Mouse (Mus musculus) embryonic facial prominence, embryonic 13.5 days (tissue): ENCODE data around the gene Phf19. TPM values are rescaled to one million over a fixed set of nuclear protein-coding genes. Genes with fewer than 3 reads are reported as not detected.

Source experiments
- ATAC-seq: fragments of 200-750 bp; cut with Nextera tagmentation; 2 replicates; pipeline ENCODE4 v1.8.0; 2017; ENCODE audit warnings: low read depth; ENCODE audit not compliant: insufficient number of reproducible peaks, insufficient read depth, low FRiP score, low TSS enrichment
- H3K27ac ChIP-seq: fragments of 300-500 bp; sonication (generic); 2 replicates; pipeline ENCODE4 v1.5.1; 2015; ENCODE audit warnings: moderate library complexity, mild to moderate bottlenecking, inconsistent platforms
- H3K27me3 ChIP-seq: fragments of 300-500 bp; sonication (generic); 2 replicates; pipeline ENCODE4 v1.6.1; 2015; ENCODE audit warnings: mild to moderate bottlenecking, inconsistent platforms
- H3K36me3 ChIP-seq: fragments of 300-500 bp; sonication (generic); 2 replicates; pipeline ENCODE4 v1.6.1; 2015; ENCODE audit warnings: mild to moderate bottlenecking, inconsistent platforms
- H3K4me1 ChIP-seq: fragments of 300-500 bp; sonication (generic); 2 replicates; pipeline ENCODE4 v1.6.1; 2015; ENCODE audit warnings: inconsistent platforms
- H3K4me2 ChIP-seq: fragments of 300-500 bp; sonication (generic); 2 replicates; pipeline ENCODE4 v1.6.1; 2015; ENCODE audit warnings: moderate library complexity, mild to moderate bottlenecking, inconsistent platforms
- H3K4me3 ChIP-seq: fragments of 300-500 bp; sonication (generic); 2 replicates; pipeline ENCODE4 v1.5.1; 2015; ENCODE audit warnings: mild to moderate bottlenecking, inconsistent platforms
- H3K9ac ChIP-seq: fragments of 300-500 bp; sonication (generic); 2 replicates; pipeline ENCODE4 v1.6.1; 2015; ENCODE audit warnings: mild to moderate bottlenecking, inconsistent platforms
- H3K9me3 ChIP-seq: fragments of 300-500 bp; sonication (generic); 2 replicates; pipeline ENCODE4 v1.6.1; 2016; ENCODE audit warnings: inconsistent platforms
- WGBS: fragments of 180-500 bp; shearing (Covaris S2); methylation state at CpG from one replicate; pipeline ENCODE4 v1.1.7; 2015; ENCODE audit warnings: mixed read lengths; 5-methylcytosine and 5-hydroxymethylcytosine counted together
- polyA plus RNA-seq: library from polyadenylated mRNA; unstranded; fragments of >200 nt; fragmentation: Nextera tagmentation; extraction: Ambion mirVana; gene quantifications from 2 replicates; pipeline ENCODE4 v1.2.1, GENCODE M21; 2015

Gene Phf19
- polyA plus RNA-seq, 1 experiment from 2014 or later: 3.5 TPM

DNA sequence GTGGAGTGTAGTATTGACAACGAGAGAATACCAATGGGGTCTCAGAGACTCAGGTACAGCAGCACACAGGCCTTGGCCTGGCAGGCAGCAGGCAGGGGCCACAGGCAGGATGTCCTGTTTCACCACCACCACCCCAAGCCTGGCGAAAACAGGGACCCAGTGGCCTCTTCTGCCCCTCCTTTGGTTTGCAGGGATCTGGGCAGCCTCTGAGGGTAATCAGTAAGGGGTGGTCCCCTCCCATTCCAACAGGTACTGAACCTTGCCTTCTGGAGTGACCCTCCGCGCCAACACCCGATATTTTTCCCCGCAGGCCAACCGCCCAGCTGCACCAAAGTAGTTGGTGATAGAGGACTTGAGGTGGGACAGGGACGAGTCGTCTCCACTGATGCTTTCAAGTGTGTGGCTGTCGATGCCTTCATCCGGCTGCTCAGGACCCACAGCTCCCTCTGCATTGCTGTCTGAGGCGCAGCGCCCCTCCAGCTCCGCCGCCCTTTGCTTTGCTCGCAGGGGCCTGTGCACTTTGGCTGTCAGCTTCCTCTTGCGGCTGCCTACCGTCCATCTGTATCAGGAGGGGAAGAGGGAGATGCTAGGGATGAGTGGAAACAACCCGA, 18.2 kb downstream of the Phf19 start:
- Histone ChIP-seq H3K4me3 (no peak overlapping the region), H3K36me3 (no peaks in the 10 kb centered on the region), H3K4me2 (no peak overlapping the region), H3K9me3 (no peaks in the 10 kb centered on the region), H3K27me3 (no peaks in the 10 kb centered on the region), H3K9ac (no peak overlapping the region), H3K27ac (no peak overlapping the region), H3K4me1 (no peaks in the 10 kb centered on the region)
- WGBS: 78% methylated on average over 19 of the region's 19 CpGs
- ATAC-seq: no peak

GRCm38 (mm10) chr2:34893950-34894349, 19.9 kb downstream of the Phf19 start:
- WGBS: 68% methylated on average over 5 of the region's 5 CpGs
- no peaks in the 10 kb centered on the region for H3K9me3 ChIP-seq
- no peaks in the 10 kb centered on the region for H3K4me1 ChIP-seq
- ATAC-seq: no peak
- no peaks in the 10 kb centered on the region for H3K36me3 ChIP-seq
- H3K27me3 ChIP-seq: no peaks in the 10 kb centered on the region
- no peak overlapping the region for H3K4me2 ChIP-seq
- H3K27ac ChIP-seq: no peak overlapping the region
- 0 out of 2 replicates have a peak overlapping the region, but pooled peaks have one; percentile 21 for H3K9ac ChIP-seq
- H3K4me3 ChIP-seq: no peak overlapping the region

DNA sequence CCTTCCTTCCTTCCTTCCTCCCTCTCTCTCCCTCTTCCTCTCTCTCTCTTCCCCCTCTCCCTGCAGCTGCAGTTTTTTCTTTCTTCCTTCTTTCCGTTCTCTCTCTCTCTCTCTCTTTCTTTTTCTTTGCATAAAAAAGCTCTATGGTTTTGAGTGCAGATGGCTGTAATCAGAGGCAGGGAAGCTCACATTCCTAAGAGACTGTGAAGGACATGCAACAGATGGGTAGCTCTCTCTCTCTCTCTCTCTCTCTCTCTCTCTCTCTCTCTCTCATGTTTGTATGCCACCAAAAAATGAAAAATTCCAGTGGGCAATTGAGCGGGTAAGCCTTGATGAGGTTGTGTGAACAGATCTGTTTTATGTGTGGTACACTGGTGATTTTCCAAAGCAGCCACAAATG, 29.6 kb downstream of the Phf19 start:
- Histone ChIP-seq H3K27ac (no peak overlapping the region), H3K27me3 (peaks cover 3% of the 10 kb centered on the region; the same call in 1 of the 2 replicates), H3K36me3 (no peaks in the 10 kb centered on the region), H3K4me1 (no peaks in the 10 kb centered on the region), H3K9ac (no peak overlapping the region), H3K9me3 (no peaks in the 10 kb centered on the region), H3K4me3 (no peak overlapping the region), H3K4me2 (no peak overlapping the region)
- no peak for ATAC-seq
- WGBS: 58% methylated on average over 2 of the region's 2 CpGs

GRCm38 (mm10) chr2:34883190-34883589, 30.6 kb downstream of the Phf19 start:
- Histone ChIP-seq H3K27ac (no peak overlapping the region), H3K9ac (no peak overlapping the region), H3K9me3 (no peaks in the 10 kb centered on the region), H3K4me3 (no peak overlapping the region), H3K4me1 (no peaks in the 10 kb centered on the region), H3K27me3 (peaks cover 9% of the 10 kb centered on the region; the same call in 1 of the 2 replicates), H3K4me2 (no peak overlapping the region), H3K36me3 (no peaks in the 10 kb centered on the region)
- no peak for ATAC-seq
- 49% methylated on average over 5 of the region's 5 CpGs for WGBS

DNA sequence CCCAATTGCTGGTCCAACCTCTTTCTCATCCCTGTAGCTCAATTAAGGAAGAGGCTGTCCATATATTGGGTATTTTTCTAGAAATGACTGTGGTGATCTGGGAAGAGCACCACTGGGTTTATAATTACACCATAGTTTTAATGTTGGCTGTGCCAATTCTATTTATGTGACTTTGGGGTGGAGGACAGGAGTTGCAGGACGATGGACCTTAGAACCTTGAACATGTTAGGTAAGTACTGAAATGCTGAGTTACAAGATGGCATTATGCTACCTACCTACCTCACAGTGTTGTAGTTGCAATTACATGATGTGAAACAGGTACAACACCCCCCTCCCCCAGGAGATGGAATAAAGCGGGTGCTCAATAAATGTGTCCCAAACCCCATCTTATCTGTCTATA, 31.1 kb downstream of the Phf19 start:
- no peak overlapping the region for H3K27ac ChIP-seq
- no peaks in the 10 kb centered on the region for H3K9me3 ChIP-seq
- no peak overlapping the region for H3K4me3 ChIP-seq
- no peaks in the 10 kb centered on the region for H3K4me1 ChIP-seq
- peaks cover 13% of the 10 kb centered on the region; the same call in 1 of the 2 replicates for H3K27me3 ChIP-seq
- H3K36me3 ChIP-seq: no peaks in the 10 kb centered on the region
- ATAC-seq: no peak
- no peak overlapping the region for H3K9ac ChIP-seq
- H3K4me2 ChIP-seq: no peak overlapping the region
- WGBS: 97% methylated on average over 2 of the region's 2 CpGs

DNA sequence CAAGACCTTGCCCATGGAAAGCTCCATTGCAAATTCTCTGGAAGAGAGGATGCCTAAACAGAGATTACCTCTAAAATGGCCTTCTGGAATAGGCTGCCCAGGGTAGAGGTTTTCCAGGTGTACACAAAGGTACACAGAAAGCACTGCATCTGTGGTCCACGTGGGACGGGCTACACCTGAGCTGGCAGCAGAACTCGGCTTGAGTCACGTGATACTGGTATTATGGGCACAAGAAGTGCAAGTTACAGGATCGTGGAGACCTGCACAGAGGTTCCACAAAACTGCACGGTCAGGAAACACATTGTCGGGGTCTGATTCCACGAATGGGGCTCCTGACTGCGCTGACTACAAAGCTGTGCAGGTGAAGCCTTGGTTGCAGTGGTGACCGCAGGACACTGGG, 33.8 kb downstream of the Phf19 start:
- Histone ChIP-seq H3K9ac (no peak overlapping the region), H3K4me3 (no peak overlapping the region), H3K27ac (no peak overlapping the region), H3K4me1 (no peaks in the 10 kb centered on the region), H3K4me2 (no peak overlapping the region), H3K27me3 (peaks cover 33% of the 10 kb centered on the region), H3K9me3 (no peaks in the 10 kb centered on the region), H3K36me3 (no peaks in the 10 kb centered on the region)
- ATAC-seq: no peak
- 86% methylated on average over 10 of the region's 10 CpGs for WGBS

GRCm38 (mm10) chr2:34874816-34875345, 38.9 kb downstream of the Phf19 start, which contains the start of gene Psmd5:
Psmd5 (minus strand) TSS chr2:34874968.
- 15% methylated on average over 8 of the region's 8 CpGs for WGBS
- Histone ChIP-seq H3K4me3 (peak within 1 kb of the TSS; percentile 9; the same call in 1 of the 2 replicates), H3K4me1 (peaks cover 11% of the 10 kb centered on the region), H3K36me3 (no peaks in the 10 kb centered on the region), H3K9ac (peak within 1 kb of the TSS; percentile 41; the same call in 1 of the 2 replicates), H3K27me3 (peaks cover 58% of the 10 kb centered on the region), H3K9me3 (no peaks in the 10 kb centered on the region), H3K27ac (no peak within 1 kb of the TSS), H3K4me2 (peak within 1 kb of the TSS; percentile 39)
- ATAC-seq: no peak

- Histone ChIP-seq H3K4me2 (peak within 1 kb of the TSS; percentile 39), H3K9me3 (no peaks in the 10 kb centered on the region), H3K27me3 (peaks cover 58% of the 10 kb centered on the region), H3K36me3 (no peaks in the 10 kb centered on the region), H3K9ac (peak within 1 kb of the TSS; percentile 41; the same call in 1 of the 2 replicates), H3K4me3 (peak within 1 kb of the TSS; percentile 9; the same call in 1 of the 2 replicates), H3K27ac (no peak within 1 kb of the TSS), H3K4me1 (peaks cover 17% of the 10 kb centered on the region)
- WGBS: 4% methylated on average over 14 of the region's 14 CpGs
- no peak for ATAC-seq
Observed at GRCm38 (mm10) chr2:34874271-34874670, 39.6 kb downstream of the Phf19 start, which contains the start of gene Cutal. Cutal (plus strand) TSS chr2:34874396.

DNA sequence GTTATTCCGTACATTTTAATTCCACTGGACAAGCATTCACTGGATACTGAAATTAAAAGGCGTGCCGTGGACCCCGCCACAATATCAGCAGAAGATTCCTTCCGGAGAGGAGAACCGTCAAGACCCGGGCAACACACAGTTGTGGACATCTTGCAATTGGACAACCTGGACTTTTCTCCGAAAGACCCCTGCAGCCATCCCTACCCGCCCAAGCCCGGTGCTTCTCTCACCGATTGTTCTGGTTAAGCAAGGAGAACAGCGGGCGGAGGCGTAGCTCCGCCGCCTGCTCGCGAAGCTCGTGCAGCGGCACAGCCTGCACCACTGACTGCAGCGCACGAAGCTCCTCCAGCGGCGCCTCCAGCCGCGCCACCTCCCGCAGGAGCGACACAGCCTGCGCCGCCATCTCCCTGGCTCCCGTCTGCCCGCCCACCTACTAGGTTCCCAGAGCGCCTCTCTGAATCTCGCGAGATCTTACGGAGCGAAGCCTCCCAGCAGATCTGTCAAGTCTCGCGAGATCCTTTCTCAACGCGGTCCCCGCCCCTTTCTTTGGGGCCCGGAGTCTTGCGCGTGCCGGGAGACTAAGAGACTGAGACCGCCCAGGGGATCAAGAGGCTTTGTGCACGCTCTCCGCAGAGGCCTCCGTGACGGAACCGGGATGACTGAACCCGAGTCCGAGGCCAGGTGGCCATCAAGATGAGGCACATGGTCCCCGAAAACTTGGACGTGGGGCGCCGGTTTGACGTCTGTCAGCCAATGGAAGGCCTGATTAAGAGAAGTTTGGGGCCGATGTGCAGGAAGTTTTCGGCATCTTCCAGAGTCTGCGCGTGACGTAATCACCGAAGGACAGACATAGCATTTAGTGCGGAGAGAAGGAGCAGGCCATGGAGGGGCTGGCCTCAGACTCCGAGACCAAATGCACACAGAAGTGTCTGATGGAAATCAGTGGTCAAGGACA, 43.0 kb downstream of the Phf19 start:
- H3K27ac ChIP-seq: peak overlapping the region; percentile 95
- H3K9ac ChIP-seq: peak overlapping the region; percentile 96
- ATAC-seq: peak; percentile 95
- H3K4me1 ChIP-seq: peaks cover 28% of the 10 kb centered on the region
- WGBS: under 1% methylated on average over 67 of the region's 67 CpGs
- peaks cover 31% of the 10 kb centered on the region for H3K27me3 ChIP-seq
- peak overlapping the region; percentile 66 for H3K4me2 ChIP-seq
- peaks cover 11% of the 10 kb centered on the region for H3K36me3 ChIP-seq
- no peaks in the 10 kb centered on the region for H3K9me3 ChIP-seq
- peak overlapping the region; percentile 86 for H3K4me3 ChIP-seq

DNA sequence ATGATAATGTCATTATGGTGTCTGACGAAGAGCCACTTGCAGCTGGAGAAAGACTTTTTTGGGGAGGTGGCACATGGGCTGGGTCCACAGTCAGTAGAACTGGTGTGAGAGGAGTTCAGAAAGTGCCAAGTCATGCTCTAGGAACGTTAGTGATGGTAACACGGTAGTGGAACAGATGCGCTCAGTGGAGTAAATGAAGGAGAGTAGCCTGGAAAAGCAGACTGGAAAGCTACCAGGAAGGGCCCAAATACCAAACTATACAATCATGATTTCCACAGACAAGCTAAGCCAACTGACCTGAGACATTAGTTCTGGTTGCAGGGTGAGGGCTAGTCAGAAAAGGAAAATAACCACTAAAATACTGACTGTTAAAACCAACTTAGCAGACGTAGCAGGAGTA, 44.1 kb downstream of the Phf19 start:
- H3K36me3 ChIP-seq: peaks cover 22% of the 10 kb centered on the region
- H3K9me3 ChIP-seq: no peaks in the 10 kb centered on the region
- peaks cover 25% of the 10 kb centered on the region for H3K27me3 ChIP-seq
- no peak overlapping the region for H3K27ac ChIP-seq
- H3K4me3 ChIP-seq: peak overlapping the region; percentile 86
- WGBS: 44% methylated on average over 5 of the region's 5 CpGs
- H3K4me1 ChIP-seq: peaks cover 27% of the 10 kb centered on the region
- H3K9ac ChIP-seq: peak overlapping the region; percentile 60
- ATAC-seq: no peak
- H3K4me2 ChIP-seq: peak overlapping the region; percentile 66

DNA sequence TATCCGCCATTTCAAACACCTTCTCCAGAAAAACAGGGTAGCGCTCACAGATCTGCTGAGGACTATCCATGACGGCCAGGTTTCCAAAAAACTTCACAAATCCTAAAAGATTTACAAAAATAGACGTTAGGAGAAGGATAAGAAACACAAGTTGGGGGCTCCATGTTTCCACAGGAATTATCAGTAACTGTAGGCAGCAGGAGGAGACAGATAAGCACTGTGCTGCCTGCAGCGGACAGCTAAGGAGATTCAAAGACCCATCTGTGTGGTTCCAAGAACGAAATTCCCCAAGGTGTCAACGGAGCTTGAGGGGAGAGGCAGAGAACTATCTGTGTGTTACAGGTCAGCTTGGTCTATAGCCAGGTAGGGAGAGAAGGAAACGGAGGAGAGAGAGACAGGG, 56.1 kb downstream of the Phf19 start:
- H3K4me2 ChIP-seq: no peak overlapping the region
- no peaks in the 10 kb centered on the region for H3K4me1 ChIP-seq
- no peak overlapping the region for H3K4me3 ChIP-seq
- WGBS: 93% methylated on average over 8 of the region's 8 CpGs
- H3K9me3 ChIP-seq: no peaks in the 10 kb centered on the region
- H3K27me3 ChIP-seq: no peaks in the 10 kb centered on the region
- peaks cover 88% of the 10 kb centered on the region for H3K36me3 ChIP-seq
- ATAC-seq: no peak
- no peak overlapping the region for H3K9ac ChIP-seq
- H3K27ac ChIP-seq: no peak overlapping the region
